Mouse (Mus musculus): ENCODE measurements around the gene Strn. TPM values are rescaled to one million over a fixed set of nuclear protein-coding genes. Genes with fewer than 3 reads are reported as not detected.

The Strn gene
- 2.2 and 2.6 TPM in 2 replicates for polyA plus RNA-seq (2015; fragmentation: Nextera tagmentation; extraction: Ambion mirVana)

DNA sequence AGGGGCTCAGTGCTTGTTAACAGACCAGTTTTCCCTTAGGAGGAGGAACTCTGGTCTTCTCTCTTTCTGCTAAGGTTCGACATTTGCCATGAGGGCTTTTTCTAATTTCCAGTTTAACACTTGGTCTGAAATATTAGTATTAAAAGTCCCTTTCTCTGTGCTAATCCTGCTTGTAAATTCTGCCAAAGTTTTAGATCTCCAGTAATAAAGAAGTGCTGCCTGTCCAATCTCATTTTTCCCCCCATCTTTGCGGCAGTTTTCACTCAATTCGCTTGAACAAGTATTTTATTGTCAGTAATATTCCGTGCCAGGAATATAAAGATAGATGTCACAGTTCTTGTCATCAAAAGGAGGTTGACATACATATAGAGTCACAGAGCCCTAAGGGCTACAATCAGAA, at the start of gene Strn:
Gene Strn (minus strand): TSS at position 101 of the 400 bp plus-strand sequence.
- ATAC-seq (ENCODE audit: insufficient read depth): no peak
- 43% methylated on average over 4 of the region's 4 CpGs for WGBS (ENCODE audit: insufficient replicate concordance)
- H3K27me3 ChIP-seq: no peaks in the 10 kb centered on the region

DNA sequence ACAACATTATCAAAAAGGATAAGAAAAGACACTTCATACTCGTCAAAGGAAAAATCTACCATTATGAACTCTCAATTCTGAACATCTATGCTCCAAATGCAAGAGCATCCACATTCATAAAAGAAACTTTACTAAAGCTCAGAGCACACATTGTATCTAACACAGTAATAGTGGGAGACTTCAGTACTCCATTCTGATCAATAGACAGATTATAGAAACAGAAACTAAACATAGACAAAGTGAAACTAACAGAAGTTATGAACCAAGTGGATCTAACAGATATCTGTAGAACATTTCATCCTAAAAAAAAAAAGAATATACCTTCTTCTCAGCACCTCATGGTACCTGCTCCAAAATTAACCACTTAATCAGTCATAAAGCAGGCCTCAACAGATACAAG, 41.8 kb upstream of the Strn start:
- Histone ChIP-seq H3K4me3 (replicated peaks) (no peak overlapping the region), H3K9ac (no peak overlapping the region), H3K27me3 (no peaks in the 10 kb centered on the region), H3K36me3 (replicated peaks) (no peaks in the 10 kb centered on the region), H3K4me2 (no peak overlapping the region), H3K9me3 (replicated peaks) (no peaks in the 10 kb centered on the region), H3K4me1 (replicated peaks) (no peaks in the 10 kb centered on the region), H3K27ac (replicated peaks) (no peak overlapping the region)
- no peak for ATAC-seq (ENCODE audit: insufficient read depth)
- 69% methylated on average over 1 of the region's 1 CpGs for WGBS (ENCODE audit: insufficient replicate concordance)

More for the DNA sequence above, at the start of gene Strn:
- peak within 1 kb of the TSS; percentile 87 for H3K4me2 ChIP-seq
- no peaks in the 10 kb centered on the region for H3K9me3 ChIP-seq (replicated peaks)
- H3K4me3 ChIP-seq (replicated peaks): peak within 1 kb of the TSS; percentile 96
- peak within 1 kb of the TSS; percentile 96 for H3K27ac ChIP-seq (replicated peaks)
- H3K36me3 ChIP-seq (replicated peaks): no peaks in the 10 kb centered on the region
- H3K4me1 ChIP-seq (replicated peaks): peaks cover 24% of the 10 kb centered on the region
- H3K9ac ChIP-seq: peak within 1 kb of the TSS; percentile 96

DNA sequence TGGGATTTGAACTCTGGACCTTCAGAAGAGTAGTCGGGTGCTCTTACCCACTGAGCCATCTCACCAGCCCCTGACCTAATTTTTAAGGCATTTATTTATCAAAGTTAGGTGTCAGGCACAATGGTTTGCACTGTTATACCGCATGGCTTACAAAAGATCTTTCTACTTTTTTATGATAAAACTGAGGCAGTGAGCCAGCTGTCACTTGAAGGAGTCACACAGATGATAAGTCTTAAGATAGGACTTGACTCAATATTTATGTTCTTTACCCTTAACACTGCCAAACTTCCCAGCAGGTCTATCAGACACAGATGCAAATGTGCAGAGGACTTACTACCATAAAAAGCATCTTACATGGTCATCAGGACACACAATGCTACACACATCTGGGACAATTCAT, 35.3 kb upstream of the Strn start:
- H3K4me1 ChIP-seq (replicated peaks): no peaks in the 10 kb centered on the region
- H3K27me3 ChIP-seq: no peaks in the 10 kb centered on the region
- no peaks in the 10 kb centered on the region for H3K9me3 ChIP-seq (replicated peaks)
- no peak overlapping the region for H3K4me2 ChIP-seq
- no peak overlapping the region for H3K9ac ChIP-seq
- 73% methylated on average over 2 of the region's 2 CpGs for WGBS (ENCODE audit: insufficient replicate concordance)
- no peak overlapping the region for H3K27ac ChIP-seq (replicated peaks)
- no peak for ATAC-seq (ENCODE audit: insufficient read depth)
- H3K36me3 ChIP-seq (replicated peaks): peaks cover 6% of the 10 kb centered on the region; the same call in 1 of the 2 replicates
- no peak overlapping the region for H3K4me3 ChIP-seq (replicated peaks)

GRCm38 (mm10) chr17:78770932-78771331, 33.9 kb upstream of the Strn start:
- Histone ChIP-seq H3K4me2 (no peak overlapping the region), H3K4me3 (replicated peaks) (no peak overlapping the region), H3K9ac (no peak overlapping the region), H3K9me3 (replicated peaks) (no peaks in the 10 kb centered on the region), H3K27me3 (no peaks in the 10 kb centered on the region), H3K27ac (replicated peaks) (no peak overlapping the region), H3K36me3 (replicated peaks) (peaks cover 13% of the 10 kb centered on the region), H3K4me1 (replicated peaks) (no peaks in the 10 kb centered on the region)
- no peak for ATAC-seq (ENCODE audit: insufficient read depth)
- WGBS (ENCODE audit: insufficient replicate concordance): 65% methylated on average over 7 of the region's 7 CpGs

GRCm38 (mm10) chr17:78769341-78769740, 32.3 kb upstream of the Strn start:
- no peaks in the 10 kb centered on the region for H3K9me3 ChIP-seq (replicated peaks)
- no peak overlapping the region for H3K27ac ChIP-seq (replicated peaks)
- H3K4me2 ChIP-seq: no peak overlapping the region
- no peak overlapping the region for H3K9ac ChIP-seq
- H3K4me1 ChIP-seq (replicated peaks): no peaks in the 10 kb centered on the region
- H3K27me3 ChIP-seq: no peaks in the 10 kb centered on the region
- no peak for ATAC-seq (ENCODE audit: insufficient read depth)
- WGBS (ENCODE audit: insufficient replicate concordance): 73% methylated on average over 3 of the region's 3 CpGs
- no peak overlapping the region for H3K4me3 ChIP-seq (replicated peaks)
- H3K36me3 ChIP-seq (replicated peaks): peaks cover 17% of the 10 kb centered on the region

DNA sequence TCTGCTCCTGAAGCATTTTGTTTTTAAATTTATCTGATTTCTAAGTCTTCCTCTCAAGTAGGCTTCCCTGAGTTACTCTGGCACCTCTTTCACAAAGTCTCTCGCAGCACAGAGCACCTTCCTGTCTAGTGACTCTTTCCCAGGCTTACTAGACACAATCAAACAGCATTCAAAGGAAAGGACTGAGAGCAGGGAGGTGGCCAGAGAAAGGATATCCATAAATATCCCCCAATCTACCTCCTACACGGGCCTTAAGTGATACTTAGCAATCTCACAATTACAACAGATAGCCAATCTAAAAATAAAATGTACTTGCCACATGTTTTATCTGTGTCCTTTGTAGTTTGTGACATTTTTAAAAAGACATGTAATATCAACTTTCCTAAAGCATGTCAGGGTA, 31.9 kb upstream of the Strn start:
- Histone ChIP-seq H3K9me3 (replicated peaks) (no peaks in the 10 kb centered on the region), H3K4me3 (replicated peaks) (no peak overlapping the region), H3K27ac (replicated peaks) (no peak overlapping the region), H3K4me2 (no peak overlapping the region), H3K27me3 (no peaks in the 10 kb centered on the region), H3K4me1 (replicated peaks) (no peaks in the 10 kb centered on the region), H3K36me3 (replicated peaks) (peaks cover 20% of the 10 kb centered on the region), H3K9ac (no peak overlapping the region)
- ATAC-seq (ENCODE audit: insufficient read depth): no peak
- WGBS (ENCODE audit: insufficient replicate concordance): 51% methylated on average over 2 of the region's 2 CpGs

DNA sequence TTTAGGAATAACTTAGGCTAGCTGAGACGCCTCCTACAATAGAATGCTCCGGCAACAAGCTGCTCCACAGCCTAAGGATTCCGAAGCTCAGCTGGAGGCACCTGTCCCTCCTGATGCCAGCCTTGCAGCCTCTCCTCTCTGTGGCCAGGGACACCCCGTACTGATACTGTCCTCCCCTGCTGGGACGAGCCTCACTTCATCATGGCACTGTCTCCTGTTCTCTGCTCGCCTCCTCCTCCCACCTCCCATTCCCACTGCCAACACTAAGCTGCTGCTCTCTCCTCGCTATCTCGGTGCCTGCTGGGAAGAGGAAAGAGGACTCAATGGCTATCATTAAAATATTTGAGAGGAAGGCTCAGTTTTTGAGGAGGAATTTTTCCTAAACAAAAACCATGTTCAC, 30.6 kb upstream of the Strn start:
- no peak overlapping the region for H3K27ac ChIP-seq (replicated peaks)
- WGBS (ENCODE audit: insufficient replicate concordance): 76% methylated on average over 8 of the region's 8 CpGs
- ATAC-seq (ENCODE audit: insufficient read depth): no peak

GRCm38 (mm10) chr17:78766084-78766483, 29.1 kb upstream of the Strn start:
- H3K4me1 ChIP-seq (replicated peaks): no peaks in the 10 kb centered on the region
- ATAC-seq (ENCODE audit: insufficient read depth): no peak
- H3K9ac ChIP-seq: no peak overlapping the region
- no peak overlapping the region for H3K4me2 ChIP-seq
- 71% methylated on average over 7 of the region's 7 CpGs for WGBS (ENCODE audit: insufficient replicate concordance)
- no peaks in the 10 kb centered on the region for H3K27me3 ChIP-seq
- H3K9me3 ChIP-seq (replicated peaks): no peaks in the 10 kb centered on the region
- H3K27ac ChIP-seq (replicated peaks): no peak overlapping the region
- peaks cover 20% of the 10 kb centered on the region for H3K36me3 ChIP-seq (replicated peaks)
- H3K4me3 ChIP-seq (replicated peaks): no peak overlapping the region

More for the DNA sequence above, 30.6 kb upstream of the Strn start:
- Histone ChIP-seq H3K4me1 (replicated peaks) (no peaks in the 10 kb centered on the region), H3K27me3 (no peaks in the 10 kb centered on the region), H3K9ac (no peak overlapping the region), H3K9me3 (replicated peaks) (no peaks in the 10 kb centered on the region), H3K4me2 (no peak overlapping the region), H3K4me3 (replicated peaks) (no peak overlapping the region), H3K36me3 (replicated peaks) (peaks cover 18% of the 10 kb centered on the region)

DNA sequence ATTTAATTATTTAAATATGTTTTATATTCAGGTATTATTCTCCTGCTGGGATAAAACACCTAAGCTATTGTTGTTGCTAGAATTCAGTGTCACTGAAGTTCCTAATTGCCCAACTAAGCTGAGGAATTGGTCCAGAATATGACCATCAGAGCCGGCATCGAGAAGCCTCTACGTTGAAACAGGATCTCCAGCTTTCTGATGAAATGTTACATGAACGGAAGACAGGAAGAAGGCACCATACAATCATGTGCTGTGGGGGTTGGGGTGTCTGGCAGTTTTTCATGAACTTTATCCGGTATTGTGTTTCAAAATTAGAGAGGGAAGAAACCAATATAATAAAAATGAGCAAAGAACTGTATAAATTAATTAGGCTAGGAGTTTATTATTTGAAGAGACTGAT, 26.3 kb upstream of the Strn start:
- H3K4me1 ChIP-seq (replicated peaks): no peaks in the 10 kb centered on the region
- H3K27ac ChIP-seq (replicated peaks): no peak overlapping the region
- H3K27me3 ChIP-seq: no peaks in the 10 kb centered on the region
- 79% methylated on average over 5 of the region's 5 CpGs for WGBS (ENCODE audit: insufficient replicate concordance)
- peaks cover 20% of the 10 kb centered on the region for H3K36me3 ChIP-seq (replicated peaks)
- no peaks in the 10 kb centered on the region for H3K9me3 ChIP-seq (replicated peaks)
- no peak overlapping the region for H3K4me3 ChIP-seq (replicated peaks)
- no peak overlapping the region for H3K9ac ChIP-seq
- H3K4me2 ChIP-seq: no peak overlapping the region
- ATAC-seq (ENCODE audit: insufficient read depth): no peak

- ATAC-seq (ENCODE audit: insufficient read depth): no peak
- no peaks in the 10 kb centered on the region for H3K27me3 ChIP-seq
- WGBS (ENCODE audit: insufficient replicate concordance): 79% methylated on average over 17 of the region's 17 CpGs
Observed at GRCm38 (mm10) chr17:78752938-78753655, 16.1 kb upstream of the Strn start.

GRCm38 (mm10) chr17:78752064-78752463, 15.1 kb upstream of the Strn start:
- Histone ChIP-seq H3K4me1 (replicated peaks) (no peaks in the 10 kb centered on the region), H3K4me3 (replicated peaks) (no peak overlapping the region), H3K9me3 (replicated peaks) (no peaks in the 10 kb centered on the region), H3K4me2 (no peak overlapping the region), H3K9ac (no peak overlapping the region), H3K27me3 (no peaks in the 10 kb centered on the region), H3K27ac (replicated peaks) (no peak overlapping the region), H3K36me3 (replicated peaks) (peaks cover 13% of the 10 kb centered on the region)
- no peak for ATAC-seq (ENCODE audit: insufficient read depth)
- WGBS (ENCODE audit: insufficient replicate concordance): 79% methylated on average over 10 of the region's 10 CpGs

More at GRCm38 (mm10) chr17:78752938-78753655, 16.1 kb upstream of the Strn start:
- peaks cover 13% of the 10 kb centered on the region for H3K36me3 ChIP-seq (replicated peaks)
- H3K4me2 ChIP-seq: no peak overlapping the region
- H3K27ac ChIP-seq (replicated peaks): no peak overlapping the region
- H3K9me3 ChIP-seq (replicated peaks): no peaks in the 10 kb centered on the region
- no peaks in the 10 kb centered on the region for H3K4me1 ChIP-seq (replicated peaks)
- H3K9ac ChIP-seq: no peak overlapping the region
- no peak overlapping the region for H3K4me3 ChIP-seq (replicated peaks)

- ATAC-seq (ENCODE audit: insufficient read depth): no peak
- WGBS (ENCODE audit: insufficient replicate concordance): 83% methylated on average over 9 of the region's 9 CpGs
- Histone ChIP-seq H3K9me3 (replicated peaks) (no peaks in the 10 kb centered on the region), H3K4me1 (replicated peaks) (no peaks in the 10 kb centered on the region), H3K9ac (no peak overlapping the region), H3K4me2 (no peak overlapping the region), H3K4me3 (replicated peaks) (no peak overlapping the region), H3K27ac (replicated peaks) (no peak overlapping the region), H3K27me3 (no peaks in the 10 kb centered on the region), H3K36me3 (replicated peaks) (no peaks in the 10 kb centered on the region; the same call in 1 of the 2 replicates)
Observed at GRCm38 (mm10) chr17:78748440-78748839, 11.4 kb upstream of the Strn start.

Data from liver, embryonic 15.5 days (tissue).